Mouse (Mus musculus) neural tube, embryonic 11.5 days (tissue): ENCODE results near the gene Polr2e. TPM values are rescaled to one million over a fixed set of nuclear protein-coding genes. Genes with fewer than 3 reads are reported as not detected.

ENCODE experiments used
- ATAC-seq: fragments of 200-750 bp; cut with Nextera tagmentation; 2 replicates; pipeline ENCODE4 v1.8.0; 2017; ENCODE audit warnings: moderate number of reproducible peaks, mild to moderate bottlenecking, moderate TSS enrichment, moderate library complexity; ENCODE audit not compliant: insufficient read depth, low FRiP score, low TSS enrichment
- DNase-seq: peaks from one replicate; pipeline ENCODE4 v3.0.0-alpha.2; 2015; ENCODE audit warnings: low spot score
- H3K27ac ChIP-seq: fragments of 300-500 bp; sonication (generic); 2 replicates; pipeline ENCODE4 v1.5.1; 2014; ENCODE audit warnings: low read depth, mild to moderate bottlenecking, low read length
- H3K27me3 ChIP-seq: fragments of 300-500 bp; sonication (generic); 2 replicates; pipeline ENCODE4 v1.6.1; 2014; ENCODE audit warnings: mild to moderate bottlenecking, low read length, mixed read lengths; ENCODE audit not compliant: control insufficient read depth, insufficient read depth
- H3K36me3 ChIP-seq: fragments of 300-500 bp; sonication (generic); 2 replicates; pipeline ENCODE4 v1.6.1; 2014; ENCODE audit warnings: mild to moderate bottlenecking, low read length, moderate library complexity, mixed read lengths; ENCODE audit not compliant: control insufficient read depth, insufficient read depth
- H3K4me1 ChIP-seq: fragments of 300-500 bp; sonication (generic); 2 replicates; pipeline ENCODE4 v1.6.1; 2014; ENCODE audit warnings: low read length, mixed read lengths; ENCODE audit not compliant: control insufficient read depth, insufficient read depth
- H3K4me2 ChIP-seq: fragments of 300-500 bp; sonication (generic); 2 replicates; pipeline ENCODE4 v1.6.1; 2014; ENCODE audit warnings: low read depth, mild to moderate bottlenecking, moderate library complexity
- H3K4me3 ChIP-seq: fragments of 300-500 bp; sonication (generic); 2 replicates; pipeline ENCODE4 v1.5.1; 2014; ENCODE audit warnings: low read depth, low read length
- H3K9ac ChIP-seq: fragments of 300-500 bp; sonication (generic); 2 replicates; pipeline ENCODE4 v1.6.1; 2014; ENCODE audit warnings: mild to moderate bottlenecking, low read length
- H3K9me3 ChIP-seq: fragments of 300-500 bp; sonication (generic); 2 replicates; pipeline ENCODE4 v1.6.1; 2016; ENCODE audit warnings: low read length; ENCODE audit not compliant: control insufficient read depth
- WGBS: fragments of 180-500 bp; shearing (Covaris S2); extraction: QIAGEN DNeasy Blood & Tissue Kit; methylation state at CpG from one replicate; pipeline ENCODE4 v1.1.7; 2014; 5-methylcytosine and 5-hydroxymethylcytosine counted together
- polyA plus RNA-seq: library from polyadenylated mRNA; unstranded; fragments of >200 nt; fragmentation: Nextera tagmentation; extraction: Ambion mirVana; gene quantifications from 2 replicates; pipeline ENCODE4 v1.2.1, GENCODE M21; 2014

Gene Polr2e
- polyA plus RNA-seq, 1 experiment from 2014 or later, result 222 TPM

- Histone ChIP-seq H3K4me1 (peaks cover 7% of the 10 kb centered on the region; the same call in 1 of the 2 replicates), H3K27me3 (peaks cover 32% of the 10 kb centered on the region), H3K9me3 (peaks cover 5% of the 10 kb centered on the region; the same call in 1 of the 2 replicates), H3K4me3 (peak within 1 kb of the TSS; percentile 55), H3K9ac (peak within 1 kb of the TSS; percentile 62), H3K27ac (0 out of 2 replicates have a peak within 1 kb of the TSS, but pooled peaks have one; percentile 44), H3K36me3 (no peaks in the 10 kb centered on the region; the same call in 1 of the 2 replicates), H3K4me2 (peak within 1 kb of the TSS; percentile 47)
- WGBS, result under 1% methylated on average over 59 of the region's 59 CpGs
- peak; percentile 73 for DNase-seq
- no peak for ATAC-seq
Measured at GRCm38 (mm10) chr10:79988506-79989271, 50.9 kb downstream of the Polr2e start, which contains the start of gene Cnn2. Gene Cnn2 (plus strand): TSS chr10:79988584.

- ATAC-seq (no peak), DNase-seq (peak; percentile 32)
- Histone ChIP-seq H3K4me2 (peak overlapping the region; percentile 47), H3K9ac (peak overlapping the region; percentile 62), H3K4me1 (peaks cover 13% of the 10 kb centered on the region), H3K36me3 (no peaks in the 10 kb centered on the region), H3K27me3 (peaks cover 32% of the 10 kb centered on the region), H3K4me3 (peak overlapping the region; percentile 55), H3K9me3 (peaks cover 5% of the 10 kb centered on the region; the same call in 1 of the 2 replicates), H3K27ac (0 out of 2 replicates have a peak overlapping the region, but pooled peaks have one; percentile 44)
- 8% methylated on average over 27 of the region's 27 CpGs for WGBS
Measured at GRCm38 (mm10) chr10:79987771-79988505, 51.7 kb downstream of the Polr2e start.

- peaks cover 32% of the 10 kb centered on the region for H3K27me3 ChIP-seq
- H3K9me3 ChIP-seq, result peaks cover 5% of the 10 kb centered on the region; the same call in 1 of the 2 replicates
- no peak overlapping the region for H3K4me2 ChIP-seq
- H3K4me1 ChIP-seq, result peaks cover 20% of the 10 kb centered on the region
- no peaks in the 10 kb centered on the region for H3K36me3 ChIP-seq
- H3K9ac ChIP-seq, result no peak overlapping the region
- WGBS, result 7% methylated on average over 11 of the region's 11 CpGs
- H3K27ac ChIP-seq, result no peak overlapping the region
- ATAC-seq (no peak), DNase-seq (peak; percentile 89)
- H3K4me3 ChIP-seq, result peak overlapping the region; percentile 55; the same call in 1 of the 2 replicates
Measured at GRCm38 (mm10) chr10:79986963-79987362, 52.6 kb downstream of the Polr2e start.

- Histone ChIP-seq H3K9me3 (peaks cover 1% of the 10 kb centered on the region; the same call in 1 of the 2 replicates), H3K9ac (no peak overlapping the region), H3K4me2 (peak overlapping the region; percentile 79), H3K4me3 (peak overlapping the region; percentile 86), H3K4me1 (peaks cover 20% of the 10 kb centered on the region), H3K27ac (no peak overlapping the region), H3K27me3 (peaks cover 32% of the 10 kb centered on the region), H3K36me3 (no peaks in the 10 kb centered on the region)
- ATAC-seq, result no peak
- DNase-seq, result no peak
- WGBS, result 46% methylated on average over 6 of the region's 6 CpGs
Measured at GRCm38 (mm10) chr10:79986232-79986878, 53.2 kb downstream of the Polr2e start.

Other genes starting within 250 kb of the Polr2e start
- 0.23 TPM in 1 of 2 replicates, not detected in the other for gene Prss57, start 248.8 kb downstream of the Polr2e start, polyA plus RNA-seq
- gene Palm, start 246.2 kb downstream of the Polr2e start, polyA plus RNA-seq, result 150 and 155 TPM in 2 replicates
- 0.77 and 1.6 TPM in 2 replicates for gene Misp, start 218.8 kb downstream of the Polr2e start, polyA plus RNA-seq
- gene Ptbp1, start 185.4 kb downstream of the Polr2e start, polyA plus RNA-seq, result 215 and 216 TPM in 2 replicates
- gene Prtn3, start 165.3 kb downstream of the Polr2e start, polyA plus RNA-seq, result 12.5 and 13.7 TPM in 2 replicates
- gene Plppr3, start 165.2 kb downstream of the Polr2e start, polyA plus RNA-seq, result 142 and 156 TPM in 2 replicates
- 0.66 TPM in 1 of 2 replicates, not detected in the other for gene Elane, start 153.5 kb downstream of the Polr2e start, polyA plus RNA-seq
- not detected in 2 replicates for gene Cfd, start 148.9 kb downstream of the Polr2e start, polyA plus RNA-seq
- gene Med16, start 130.9 kb downstream of the Polr2e start, polyA plus RNA-seq, result 47.7 and 53.6 TPM in 2 replicates
- 14.5 TPM in 1 of 2 replicates, not detected in the other for gene Gm26602, start 128.9 kb downstream of the Polr2e start, polyA plus RNA-seq
- 0.77 and 0.80 TPM in 2 replicates for gene Kiss1r, start 122.8 kb downstream of the Polr2e start, polyA plus RNA-seq
- gene R3hdm4, start 118.6 kb downstream of the Polr2e start, polyA plus RNA-seq, result 150 and 156 TPM in 2 replicates
- 7.0 and 8.5 TPM in 2 replicates for gene Arid3a, start 112.8 kb downstream of the Polr2e start, polyA plus RNA-seq
- gene Wdr18, start 79.6 kb downstream of the Polr2e start, polyA plus RNA-seq, result 115 TPM in 2 replicates
- 0.16 and 0.30 TPM in 2 replicates for gene Grin3b, start 69.1 kb downstream of the Polr2e start, polyA plus RNA-seq
- gene Tmem259, start 55.5 kb downstream of the Polr2e start, polyA plus RNA-seq, result 16.1 and 17.7 TPM in 2 replicates
- 167 and 187 TPM in 2 replicates for gene Cnn2, start 51.2 kb downstream of the Polr2e start, polyA plus RNA-seq
- gene Abca7, start 43.3 kb downstream of the Polr2e start, polyA plus RNA-seq, result 4.3 and 7.0 TPM in 2 replicates
- 4.6 and 4.9 TPM in 2 replicates for gene Arhgap45, start 23.1 kb downstream of the Polr2e start, polyA plus RNA-seq
- 540 and 570 TPM in 2 replicates for gene Gpx4, start 7.4 kb upstream of the Polr2e start, polyA plus RNA-seq
- gene Sbno2, start 65.8 kb upstream of the Polr2e start, polyA plus RNA-seq, result 11.3 and 11.9 TPM in 2 replicates
- 22.0 and 23.5 TPM in 2 replicates for gene Stk11, start 76.0 kb upstream of the Polr2e start, polyA plus RNA-seq
- gene Atp5d, start 98.8 kb upstream of the Polr2e start, polyA plus RNA-seq, result 376 and 386 TPM in 2 replicates
- gene Cbarp, start 101.0 kb upstream of the Polr2e start, polyA plus RNA-seq, result 11.1 and 11.3 TPM in 2 replicates
- 70.0 and 78.2 TPM in 2 replicates for gene Midn, start 108.5 kb upstream of the Polr2e start, polyA plus RNA-seq
- 84.0 and 85.1 TPM in 2 replicates for gene Cirbp, start 126.2 kb upstream of the Polr2e start, polyA plus RNA-seq
- gene 1600002K03Rik, start 133.1 kb upstream of the Polr2e start, polyA plus RNA-seq, result 8.8 and 10.8 TPM in 2 replicates
- gene Efna2, start 139.7 kb upstream of the Polr2e start, polyA plus RNA-seq, result 36.2 and 38.9 TPM in 2 replicates
- 59.6 and 61.8 TPM in 2 replicates for gene Mum1, start 186.6 kb upstream of the Polr2e start, polyA plus RNA-seq
- 247 and 261 TPM in 2 replicates for gene Ndufs7, start 209.3 kb upstream of the Polr2e start, polyA plus RNA-seq
- gene Gamt, start 221.2 kb upstream of the Polr2e start, polyA plus RNA-seq, result 35.1 and 37.7 TPM in 2 replicates
- 49.8 and 51.9 TPM in 2 replicates for gene Dazap1, start 221.7 kb upstream of the Polr2e start, polyA plus RNA-seq